Mouse (Mus musculus) stomach, embryonic 14.5 days (tissue): ENCODE measurements around the gene Nrcam. TPM values are rescaled to one million over a fixed set of nuclear protein-coding genes. Genes with fewer than 3 reads are reported as not detected.

ENCODE experiments used
- ATAC-seq: fragments of 200-750 bp; cut with Nextera tagmentation; 2 replicates; pipeline ENCODE4 v1.8.0; 2017; ENCODE audit warnings: low read depth, moderate TSS enrichment; ENCODE audit not compliant: insufficient number of reproducible peaks, insufficient read depth, low FRiP score
- H3K27ac ChIP-seq: fragments of 300-500 bp; sonication (generic); 2 replicates; pipeline ENCODE4 v1.5.1; 2014; ENCODE audit warnings: mild to moderate bottlenecking, low read length, moderate library complexity, mixed read lengths
- H3K27me3 ChIP-seq: fragments of 300-500 bp; sonication (generic); 2 replicates; pipeline ENCODE4 v1.6.1; 2014; ENCODE audit warnings: low read length, control low read depth, mixed read lengths; ENCODE audit not compliant: control insufficient read depth, insufficient read depth
- H3K36me3 ChIP-seq: fragments of 300-500 bp; sonication (generic); 2 replicates; pipeline ENCODE4 v1.6.1; 2014; ENCODE audit warnings: mild to moderate bottlenecking, control low read depth, low read length, moderate library complexity, mixed read lengths; ENCODE audit not compliant: control insufficient read depth, insufficient read depth
- H3K4me1 ChIP-seq: fragments of 300-500 bp; sonication (generic); 2 replicates; pipeline ENCODE4 v1.6.1; 2014; ENCODE audit warnings: low read length, control low read depth, mixed read lengths; ENCODE audit not compliant: control insufficient read depth, insufficient read depth
- H3K4me2 ChIP-seq: fragments of 300-500 bp; sonication (generic); replicated peaks from 2 replicates; pipeline ENCODE4 v1.6.1; 2014; ENCODE audit warnings: low read depth, low read length, control low read depth
- H3K4me3 ChIP-seq: fragments of 300-500 bp; sonication (generic); 2 replicates; pipeline ENCODE4 v1.5.1; 2014; ENCODE audit warnings: low read depth, low read length, control low read depth
- H3K9ac ChIP-seq: fragments of 300-500 bp; sonication (generic); replicated peaks from 2 replicates; pipeline ENCODE4 v1.6.1; 2014; ENCODE audit warnings: low read depth, mild to moderate bottlenecking, control low read depth, low read length, moderate library complexity, mixed read lengths
- H3K9me3 ChIP-seq: fragments of 300-500 bp; sonication (generic); 2 replicates; pipeline ENCODE4 v1.6.1; 2016; ENCODE audit warnings: low read depth, low read length, control low read depth; ENCODE audit not compliant: control insufficient read depth
- WGBS: fragments of 180-500 bp; shearing (Covaris S2); extraction: QIAGEN DNeasy Blood & Tissue Kit; methylation state at CpG from one replicate; pipeline ENCODE4 v1.1.7; 2014; 5-methylcytosine and 5-hydroxymethylcytosine counted together
- polyA plus RNA-seq: library from polyadenylated mRNA; unstranded; fragments of >200 nt; fragmentation: Nextera tagmentation; extraction: Ambion mirVana; gene quantifications from 2 replicates; pipeline ENCODE4 v1.2.1, GENCODE M21; 2014

Gene Nrcam
- polyA plus RNA-seq, 1 experiment from 2014 or later, result 10.1 TPM

DNA sequence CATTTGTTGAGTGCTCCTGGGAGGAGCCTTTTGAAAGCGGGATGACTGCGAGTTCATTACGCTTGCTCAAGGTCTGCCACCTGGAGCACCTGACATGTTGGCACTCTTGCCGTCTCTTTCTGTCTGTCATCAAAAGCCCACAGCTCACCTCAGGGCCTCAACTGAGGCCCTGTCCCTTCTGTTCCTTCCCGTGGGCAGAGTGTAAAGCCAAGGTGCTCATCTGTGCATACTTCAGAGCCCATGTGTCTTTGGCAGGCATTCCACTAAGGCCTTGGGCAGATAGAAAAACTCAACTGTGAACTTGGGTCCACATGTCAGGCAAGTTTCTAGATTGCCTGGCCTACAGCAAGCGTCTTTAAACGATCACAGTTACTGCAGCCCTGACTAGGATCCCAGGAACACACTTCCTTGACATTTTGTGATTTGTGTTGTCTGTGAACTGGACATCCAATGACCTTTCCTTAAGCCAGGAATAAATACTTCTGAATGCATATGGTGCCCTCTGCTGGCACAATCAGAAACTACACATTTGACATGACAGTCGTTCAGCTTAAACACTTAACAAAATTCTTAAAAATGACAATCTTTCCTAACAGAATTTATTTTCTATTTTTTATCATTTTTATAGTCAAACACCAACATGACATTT lies 219.2 kb downstream of the Nrcam start:
- 52% methylated on average over 8 of the region's 8 CpGs for WGBS
- Histone ChIP-seq H3K9me3 (no peaks in the 10 kb centered on the region), H3K9ac (no peak overlapping the region), H3K4me1 (no peaks in the 10 kb centered on the region), H3K4me2 (no peak overlapping the region), H3K36me3 (no peaks in the 10 kb centered on the region), H3K4me3 (no peak overlapping the region), H3K27me3 (no peaks in the 10 kb centered on the region), H3K27ac (no peak overlapping the region)
- ATAC-seq, result no peak

DNA sequence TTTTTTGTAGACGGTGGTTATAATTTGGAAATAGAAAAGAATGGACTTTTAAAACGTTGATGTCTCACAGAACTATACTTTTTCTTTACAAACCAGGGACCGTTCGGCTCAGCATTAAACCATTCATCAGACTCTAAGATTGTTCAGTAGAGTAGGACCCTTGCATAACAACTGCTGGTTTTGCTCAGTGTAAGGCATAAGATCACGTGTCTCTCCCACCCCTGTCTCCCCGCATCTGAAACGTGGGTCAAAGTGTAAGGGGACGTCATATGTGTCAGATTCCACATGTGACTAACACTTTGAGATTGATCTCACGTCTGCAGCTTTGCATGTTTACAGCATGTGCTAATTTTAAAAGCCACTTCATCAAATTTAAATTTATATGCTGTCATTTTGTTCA lies 219.8 kb downstream of the Nrcam start:
- H3K36me3 ChIP-seq, result no peaks in the 10 kb centered on the region
- H3K4me1 ChIP-seq, result no peaks in the 10 kb centered on the region
- no peak overlapping the region for H3K27ac ChIP-seq
- no peaks in the 10 kb centered on the region for H3K9me3 ChIP-seq
- 46% methylated on average over 9 of the region's 9 CpGs for WGBS
- H3K27me3 ChIP-seq, result no peaks in the 10 kb centered on the region
- H3K9ac ChIP-seq, result no peak overlapping the region
- no peak overlapping the region for H3K4me3 ChIP-seq
- ATAC-seq, result no peak
- H3K4me2 ChIP-seq, result no peak overlapping the region

DNA sequence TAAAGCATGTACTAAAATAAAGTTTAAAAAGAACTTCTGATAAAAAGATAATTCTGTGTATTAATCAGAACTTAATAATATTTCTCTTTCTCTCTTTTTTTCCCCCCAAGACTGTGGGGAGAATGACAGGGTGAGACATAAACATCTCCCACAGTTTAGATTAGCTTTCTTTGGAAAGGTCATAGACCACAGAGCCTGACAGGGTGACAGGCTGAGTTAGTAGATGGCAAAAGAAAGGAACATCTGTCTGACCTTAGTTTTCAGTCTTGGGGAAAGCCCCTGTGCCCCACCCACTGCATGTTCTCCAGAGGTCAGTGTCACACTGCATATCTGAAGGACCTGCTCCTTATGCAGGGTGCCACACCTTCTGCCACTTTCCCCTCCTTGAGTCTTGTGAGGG lies 222.9 kb downstream of the Nrcam start:
- Histone ChIP-seq H3K4me2 (no peak overlapping the region), H3K9me3 (no peaks in the 10 kb centered on the region), H3K9ac (no peak overlapping the region), H3K4me3 (no peak overlapping the region), H3K4me1 (no peaks in the 10 kb centered on the region), H3K27ac (no peak overlapping the region), H3K36me3 (no peaks in the 10 kb centered on the region), H3K27me3 (no peaks in the 10 kb centered on the region)
- ATAC-seq, result no peak

DNA sequence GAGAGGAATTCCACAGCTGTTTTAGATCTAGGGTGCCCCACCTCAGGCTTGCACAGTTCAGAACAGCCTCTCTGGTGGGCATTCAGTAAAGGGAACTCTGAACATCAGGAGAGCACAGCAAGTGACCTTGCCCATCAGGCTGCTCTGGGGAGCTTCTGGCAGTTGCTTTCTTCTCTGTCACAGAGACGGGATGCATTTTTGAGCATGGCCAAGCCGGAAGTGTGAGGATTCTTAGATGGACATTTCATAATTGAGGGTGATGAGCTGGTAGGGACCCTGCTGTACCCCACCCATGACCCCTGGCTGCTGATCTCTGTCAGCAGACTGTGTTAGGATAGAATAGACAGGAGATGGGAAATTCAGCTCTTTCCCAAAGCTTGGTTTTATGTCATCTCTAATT lies 225.4 kb downstream of the Nrcam start:
- no peak for ATAC-seq
- Histone ChIP-seq H3K4me3 (no peak overlapping the region), H3K36me3 (no peaks in the 10 kb centered on the region), H3K9me3 (no peaks in the 10 kb centered on the region), H3K27ac (no peak overlapping the region), H3K4me1 (no peaks in the 10 kb centered on the region), H3K4me2 (no peak overlapping the region), H3K9ac (no peak overlapping the region), H3K27me3 (no peaks in the 10 kb centered on the region)
- 72% methylated on average over 2 of the region's 2 CpGs for WGBS

DNA sequence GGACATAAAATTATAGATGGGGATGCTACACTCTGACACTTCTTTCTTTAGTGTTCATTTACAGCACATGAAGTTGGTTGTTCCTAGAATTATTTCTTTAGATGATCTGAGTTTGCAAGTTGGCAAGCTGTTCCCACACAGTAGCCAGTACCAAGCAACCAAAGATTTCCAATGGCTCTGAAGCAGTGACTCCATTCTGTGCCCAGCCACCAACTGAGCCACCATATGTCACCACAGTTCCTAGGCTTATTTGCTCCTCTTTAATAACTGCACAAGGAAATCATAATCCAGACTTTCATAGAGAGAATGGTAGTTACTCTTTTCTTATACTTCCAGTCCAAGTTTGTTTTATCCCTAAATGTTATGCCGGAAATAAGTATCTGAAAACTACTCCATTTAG lies 226.1 kb downstream of the Nrcam start:
- no peaks in the 10 kb centered on the region for H3K36me3 ChIP-seq
- no peak overlapping the region for H3K9ac ChIP-seq
- no peaks in the 10 kb centered on the region for H3K27me3 ChIP-seq
- WGBS, result 83% methylated on average over 1 of the region's 1 CpGs
- H3K4me2 ChIP-seq, result no peak overlapping the region
- H3K4me3 ChIP-seq, result no peak overlapping the region
- no peaks in the 10 kb centered on the region for H3K4me1 ChIP-seq
- H3K9me3 ChIP-seq, result no peaks in the 10 kb centered on the region
- H3K27ac ChIP-seq, result no peak overlapping the region
- ATAC-seq, result no peak

DNA sequence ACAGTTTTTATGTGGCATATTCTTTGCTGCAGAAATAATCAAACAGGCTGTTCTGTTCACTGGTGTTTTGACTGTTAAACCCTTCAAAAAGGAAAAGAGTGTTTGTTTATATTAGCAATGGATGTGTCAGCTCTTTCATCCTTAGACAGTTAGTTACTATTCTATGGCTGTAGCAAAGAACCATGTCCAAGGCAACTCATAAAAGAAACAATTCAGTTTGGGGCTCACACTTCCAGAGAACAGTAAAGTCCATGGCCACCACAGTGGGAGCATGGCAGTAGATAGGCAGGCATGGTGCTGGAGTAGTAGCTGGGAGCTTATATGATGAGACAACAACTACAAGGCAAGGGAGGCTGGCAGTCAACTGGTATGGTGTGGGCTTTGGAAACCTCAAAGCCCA lies 231.3 kb downstream of the Nrcam start:
- no peak overlapping the region for H3K9ac ChIP-seq
- ATAC-seq, result no peak
- no peak overlapping the region for H3K27ac ChIP-seq
- H3K4me1 ChIP-seq, result no peaks in the 10 kb centered on the region
- H3K4me2 ChIP-seq, result no peak overlapping the region
- no peaks in the 10 kb centered on the region for H3K27me3 ChIP-seq
- no peaks in the 10 kb centered on the region for H3K36me3 ChIP-seq
- no peak overlapping the region for H3K4me3 ChIP-seq
- H3K9me3 ChIP-seq, result no peaks in the 10 kb centered on the region

DNA sequence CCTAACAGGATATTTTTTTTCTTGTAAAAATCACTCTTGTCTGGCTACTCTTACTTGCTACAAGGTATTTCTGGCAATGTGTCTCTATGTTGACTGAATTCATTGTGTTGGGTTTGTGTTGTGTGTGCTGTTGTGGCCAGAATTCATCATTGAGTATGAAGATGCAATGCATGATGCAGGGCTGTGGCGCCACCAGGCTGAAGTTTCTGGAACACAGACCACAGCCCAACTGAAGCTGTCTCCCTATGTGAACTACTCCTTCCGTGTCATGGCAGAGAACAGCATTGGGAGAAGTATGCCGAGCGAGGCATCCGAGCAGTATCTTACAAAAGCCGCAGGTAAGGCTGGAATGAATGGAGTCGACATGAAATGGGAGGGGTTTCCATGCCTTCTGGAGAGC lies 241.4 kb downstream of the Nrcam start:
- H3K27ac ChIP-seq, result no peak overlapping the region
- no peaks in the 10 kb centered on the region for H3K27me3 ChIP-seq
- H3K36me3 ChIP-seq, result no peaks in the 10 kb centered on the region
- no peaks in the 10 kb centered on the region for H3K4me1 ChIP-seq
- H3K9me3 ChIP-seq, result no peaks in the 10 kb centered on the region
- no peak overlapping the region for H3K9ac ChIP-seq
- H3K4me3 ChIP-seq, result no peak overlapping the region
- no peak overlapping the region for H3K4me2 ChIP-seq
- WGBS, result 80% methylated on average over 7 of the region's 7 CpGs
- ATAC-seq, result no peak

DNA sequence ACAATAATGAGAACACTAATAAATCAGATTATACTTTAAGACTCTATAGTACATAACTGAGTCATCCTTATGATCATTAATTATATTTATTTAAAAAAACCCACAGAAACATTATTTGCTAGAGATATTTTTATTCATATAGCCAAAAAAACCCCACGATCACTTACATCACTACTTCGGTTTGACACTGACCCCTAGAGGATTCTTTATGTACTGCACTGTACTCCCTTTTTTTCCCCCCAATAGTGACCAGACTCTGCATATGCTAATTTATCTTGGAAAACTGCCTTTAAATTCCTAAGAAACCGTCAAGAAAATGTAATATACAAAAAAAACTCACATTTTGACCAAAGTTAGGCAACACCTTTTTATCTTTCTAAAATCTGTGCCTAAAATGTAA lies 244.0 kb downstream of the Nrcam start:
- ATAC-seq, result no peak
- Histone ChIP-seq H3K4me2 (no peak overlapping the region), H3K9me3 (no peaks in the 10 kb centered on the region), H3K27ac (no peak overlapping the region), H3K9ac (no peak overlapping the region), H3K4me1 (no peaks in the 10 kb centered on the region), H3K27me3 (no peaks in the 10 kb centered on the region), H3K36me3 (no peaks in the 10 kb centered on the region), H3K4me3 (no peak overlapping the region)
- 17% methylated on average over 3 of the region's 3 CpGs for WGBS

DNA sequence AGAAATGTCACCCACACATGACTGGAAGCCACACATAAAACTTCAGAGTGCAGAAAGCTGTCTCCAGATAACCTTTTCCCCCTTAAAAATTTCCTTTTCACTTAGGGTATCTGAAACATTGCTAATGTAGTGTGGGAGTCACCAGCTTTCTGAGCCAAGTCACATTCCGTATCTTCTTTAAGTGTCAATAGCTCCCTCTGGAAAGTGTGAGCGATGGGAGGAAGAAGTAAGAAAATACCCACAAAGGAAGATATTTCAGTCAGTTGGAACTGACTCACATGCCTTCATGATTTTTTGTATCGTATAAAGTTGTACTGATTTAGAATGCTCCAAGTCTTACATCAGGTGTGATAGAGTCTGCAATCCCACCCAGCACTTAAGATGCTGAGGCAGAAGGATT lies 245.5 kb downstream of the Nrcam start:
- 88% methylated on average over 3 of the region's 3 CpGs for WGBS
- H3K9me3 ChIP-seq, result no peaks in the 10 kb centered on the region
- no peaks in the 10 kb centered on the region for H3K4me1 ChIP-seq
- H3K4me2 ChIP-seq, result no peak overlapping the region
- H3K4me3 ChIP-seq, result no peak overlapping the region
- ATAC-seq, result no peak
- H3K36me3 ChIP-seq, result no peaks in the 10 kb centered on the region
- no peak overlapping the region for H3K9ac ChIP-seq
- H3K27ac ChIP-seq, result no peak overlapping the region
- no peaks in the 10 kb centered on the region for H3K27me3 ChIP-seq
